Mouse (Mus musculus) limb, embryonic 11.5 days (tissue): ENCODE data around the gene Slc1a3. TPM values are rescaled to one million over a fixed set of nuclear protein-coding genes. Genes with fewer than 3 reads are reported as not detected.
"Not testable (repeated sequence)": the region's sequence is repeated elsewhere in the genome, so short reads cannot be mapped to it uniquely, and the experiment has no call there.

Source experiments
- ATAC-seq: fragments of 200-750 bp; cut with Nextera tagmentation; 2 replicates; pipeline ENCODE4 v1.8.0; 2017; ENCODE audit warnings: low read depth; ENCODE audit not compliant: insufficient number of reproducible peaks, low FRiP score, low TSS enrichment
- DNase-seq: peaks from one replicate; pipeline ENCODE4 v3.0.0-alpha.2; 2015; ENCODE audit warnings: low spot score
- H3K27ac ChIP-seq: fragments of 300-500 bp; sonication (generic); replicated peaks from 2 replicates; pipeline ENCODE4 v1.5.1; 2014; ENCODE audit warnings: low read depth, mild to moderate bottlenecking, low read length
- H3K27me3 ChIP-seq: fragments of 300-500 bp; sonication (generic); 2 replicates; pipeline ENCODE4 v1.6.1; 2014; ENCODE audit warnings: mild to moderate bottlenecking, low read length, mixed read lengths; ENCODE audit not compliant: control insufficient read depth, insufficient read depth
- H3K36me3 ChIP-seq: fragments of 300-500 bp; sonication (generic); 2 replicates; pipeline ENCODE4 v1.6.1; 2014; ENCODE audit warnings: mild to moderate bottlenecking, low read length, moderate library complexity, mixed read lengths; ENCODE audit not compliant: control insufficient read depth, insufficient read depth
- H3K4me1 ChIP-seq: fragments of 300-500 bp; sonication (generic); 2 replicates; pipeline ENCODE4 v1.6.1; 2014; ENCODE audit warnings: low read length, mixed read lengths; ENCODE audit not compliant: control insufficient read depth, insufficient read depth
- H3K4me2 ChIP-seq: fragments of 300-500 bp; sonication (generic); 2 replicates; pipeline ENCODE4 v1.6.1; 2014; ENCODE audit warnings: low read depth, mild to moderate bottlenecking, moderate library complexity; ENCODE audit not compliant: severe bottlenecking
- H3K4me3 ChIP-seq: fragments of 300-500 bp; sonication (generic); 2 replicates; pipeline ENCODE4 v1.5.1; 2014; ENCODE audit warnings: low read depth, low read length
- H3K9ac ChIP-seq: fragments of 300-500 bp; sonication (generic); 2 replicates; pipeline ENCODE4 v1.6.1; 2014; ENCODE audit warnings: mild to moderate bottlenecking, low read length
- H3K9me3 ChIP-seq: fragments of 300-500 bp; sonication (generic); 2 replicates; pipeline ENCODE4 v1.6.1; 2016; ENCODE audit warnings: low read length; ENCODE audit not compliant: control insufficient read depth
- WGBS: fragments of 180-500 bp; shearing (Covaris S2); extraction: QIAGEN DNeasy Blood & Tissue Kit; methylation state at CpG from one replicate; pipeline ENCODE4 v1.1.7; 2014; 5-methylcytosine and 5-hydroxymethylcytosine counted together
- polyA plus RNA-seq: library from polyadenylated mRNA; unstranded; fragments of >200 nt; fragmentation: Nextera tagmentation; extraction: Ambion mirVana; gene quantifications from 2 replicates; pipeline ENCODE4 v1.2.1, GENCODE M21; 2014

Gene Slc1a3
- polyA plus RNA-seq, 1 experiment from 2014 or later: 24.9 TPM

DNA sequence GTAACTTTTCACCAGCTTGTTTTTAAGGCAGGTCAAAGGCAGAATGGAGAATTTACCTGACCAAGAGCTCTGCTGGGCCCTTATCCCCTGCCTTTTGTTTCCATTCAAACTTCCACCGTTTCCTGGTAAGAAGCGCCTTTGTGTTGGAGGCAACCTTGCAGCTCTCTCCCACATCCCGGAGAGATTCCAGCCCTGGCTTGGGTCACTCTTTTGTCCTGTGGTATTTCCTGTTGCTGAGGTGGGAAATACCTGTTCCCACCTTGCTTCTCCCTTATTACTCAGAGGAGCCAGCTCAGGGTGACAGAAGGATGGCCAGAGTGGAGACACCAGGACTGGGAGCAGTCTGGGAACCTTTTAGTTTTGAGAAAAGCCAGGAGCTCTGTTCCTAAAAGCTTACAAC lies 12.6 kb downstream of the Slc1a3 start:
- no peaks in the 10 kb centered on the region for H3K36me3 ChIP-seq
- no peak overlapping the region for H3K4me2 ChIP-seq
- no peak for DNase-seq
- no peaks in the 10 kb centered on the region for H3K4me1 ChIP-seq
- H3K9ac ChIP-seq: no peak overlapping the region
- H3K9me3 ChIP-seq: no peaks in the 10 kb centered on the region
- no peak for ATAC-seq
- H3K27me3 ChIP-seq: no peaks in the 10 kb centered on the region
- H3K27ac ChIP-seq: no peak overlapping the region
- WGBS: 60% methylated on average over 3 of the region's 3 CpGs
- no peak overlapping the region for H3K4me3 ChIP-seq

DNA sequence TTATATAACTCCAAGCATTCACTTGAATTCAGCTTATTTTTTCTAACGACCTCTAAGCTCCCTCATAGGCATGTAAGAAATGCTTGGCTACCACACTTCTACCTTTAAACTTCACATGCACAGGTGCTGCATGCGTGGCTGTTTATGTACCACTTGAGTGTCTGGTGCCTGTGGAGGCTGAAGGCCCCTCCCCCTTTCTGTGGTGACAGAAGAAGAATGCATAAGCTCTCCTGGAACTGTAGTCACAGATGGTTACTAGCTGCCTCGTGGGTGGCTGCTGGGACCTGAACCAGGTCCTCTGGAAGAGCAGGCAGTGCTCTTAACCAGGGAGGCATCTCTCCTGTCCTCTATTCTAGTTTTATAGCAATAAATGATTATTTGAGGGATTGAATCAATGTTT lies 13.1 kb downstream of the Slc1a3 start:
- Histone ChIP-seq H3K4me2 (no peak overlapping the region), H3K27ac (no peak overlapping the region), H3K9ac (no peak overlapping the region), H3K36me3 (no peaks in the 10 kb centered on the region), H3K4me3 (no peak overlapping the region), H3K4me1 (no peaks in the 10 kb centered on the region), H3K9me3 (no peaks in the 10 kb centered on the region), H3K27me3 (no peaks in the 10 kb centered on the region)
- 58% methylated on average over 3 of the region's 3 CpGs for WGBS
- ATAC-seq: no peak
- DNase-seq: no peak

DNA sequence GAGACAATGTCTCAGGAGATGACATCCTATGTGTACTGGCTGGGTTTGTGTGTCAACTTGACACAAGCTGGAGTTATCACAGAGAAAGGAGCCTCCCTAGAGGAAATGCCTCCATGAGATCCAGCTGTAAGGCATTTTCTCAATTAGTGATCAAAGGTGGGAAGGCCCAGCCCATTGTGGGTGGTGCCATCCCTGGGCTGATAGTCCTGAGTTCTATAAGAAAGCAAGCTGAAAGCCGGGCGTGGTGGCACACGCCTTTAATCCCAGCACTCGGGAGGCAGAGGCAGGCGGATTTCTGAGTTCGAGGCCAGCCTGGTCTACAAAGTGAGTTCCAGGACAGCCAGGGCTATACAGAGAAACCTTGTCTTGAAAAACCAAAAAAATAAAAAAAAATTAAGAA lies 20.4 kb downstream of the Slc1a3 start:
- H3K27ac ChIP-seq, DNase-seq, H3K4me1 ChIP-seq, H3K36me3 ChIP-seq, H3K9me3 ChIP-seq, H3K4me3 ChIP-seq, ATAC-seq, H3K4me2 ChIP-seq, H3K27me3 ChIP-seq, H3K9ac ChIP-seq: not testable (repeated sequence)
- 78% methylated on average over 6 of the region's 6 CpGs for WGBS

DNA sequence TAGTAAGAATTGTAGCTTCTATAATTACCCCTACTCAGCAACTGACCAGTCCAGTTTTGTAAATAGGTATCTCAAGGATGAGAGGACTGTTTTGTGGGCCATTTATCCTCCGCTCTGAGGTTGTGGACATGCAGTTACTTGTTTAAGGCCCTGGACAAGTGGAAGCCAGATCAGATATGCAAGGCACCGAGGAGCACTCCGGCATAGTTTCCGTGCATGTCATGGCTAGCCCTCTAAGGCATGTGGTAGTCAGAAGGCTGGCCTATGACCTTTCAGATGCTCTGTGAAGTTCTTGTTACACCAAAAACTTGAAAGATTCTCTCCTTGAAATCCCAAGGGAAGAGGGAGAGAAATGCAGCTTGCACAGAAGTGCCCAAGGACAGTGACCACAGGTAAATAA lies 23.7 kb downstream of the Slc1a3 start:
- ATAC-seq: no peak
- H3K27ac ChIP-seq: no peak overlapping the region

DNA sequence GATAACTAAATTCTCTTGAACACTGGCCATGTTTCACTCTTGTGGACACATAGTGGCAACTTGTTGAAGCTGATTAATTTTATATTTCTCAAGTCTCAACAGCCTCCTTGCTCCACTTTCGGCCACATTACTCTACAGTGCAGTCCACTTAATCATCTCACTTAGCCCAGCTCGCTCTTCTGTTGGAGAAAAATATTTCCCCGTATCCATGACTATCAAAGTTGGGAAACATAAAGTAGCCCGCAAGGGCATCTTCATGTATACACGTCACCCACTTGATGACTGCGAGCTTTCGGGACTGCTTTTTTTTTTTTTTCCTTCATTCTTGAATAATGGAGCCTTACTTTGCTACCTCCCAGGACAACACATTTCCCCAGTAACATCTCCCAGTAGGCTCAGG lies 25.1 kb downstream of the Slc1a3 start:
- Histone ChIP-seq H3K4me2 (no peak overlapping the region), H3K4me3 (no peak overlapping the region), H3K27me3 (no peaks in the 10 kb centered on the region), H3K9me3 (no peaks in the 10 kb centered on the region), H3K36me3 (no peaks in the 10 kb centered on the region; the same call in 1 of the 2 replicates), H3K4me1 (no peaks in the 10 kb centered on the region), H3K9ac (no peak overlapping the region), H3K27ac (no peak overlapping the region)
- no peak for ATAC-seq
- WGBS: 87% methylated on average over 7 of the region's 7 CpGs
- DNase-seq: no peak

More for the DNA sequence above, 23.7 kb downstream of the Slc1a3 start:
- H3K4me1 ChIP-seq: no peaks in the 10 kb centered on the region
- H3K9me3 ChIP-seq: no peaks in the 10 kb centered on the region
- 92% methylated on average over 4 of the region's 4 CpGs for WGBS
- H3K9ac ChIP-seq: no peak overlapping the region
- no peaks in the 10 kb centered on the region for H3K36me3 ChIP-seq
- no peak overlapping the region for H3K4me2 ChIP-seq
- H3K4me3 ChIP-seq: no peak overlapping the region
- no peaks in the 10 kb centered on the region for H3K27me3 ChIP-seq
- no peak for DNase-seq

DNA sequence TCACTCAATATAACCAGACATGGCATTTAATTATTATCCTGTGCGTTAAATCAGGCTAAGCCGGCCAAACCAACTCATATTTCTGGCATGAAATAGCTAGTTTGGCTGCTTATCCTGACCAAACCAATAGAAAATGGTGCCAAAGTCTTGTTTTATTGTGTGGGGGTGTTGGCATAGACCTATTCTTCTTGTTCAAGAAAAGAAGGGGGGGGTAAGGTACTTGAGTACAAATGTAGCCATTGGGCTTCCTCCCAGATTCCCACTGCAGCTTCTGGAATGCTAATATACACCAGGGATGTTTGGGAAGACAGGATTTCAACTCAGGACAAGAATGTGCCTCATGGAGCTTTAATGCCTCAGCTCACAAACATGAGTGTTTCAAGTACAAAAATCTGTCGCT lies 26.3 kb downstream of the Slc1a3 start:
- no peak overlapping the region for H3K4me3 ChIP-seq
- no peaks in the 10 kb centered on the region; the same call in 1 of the 2 replicates for H3K36me3 ChIP-seq
- no peak for DNase-seq
- no peak for ATAC-seq
- H3K4me1 ChIP-seq: no peaks in the 10 kb centered on the region
- H3K4me2 ChIP-seq: no peak overlapping the region
- no peak overlapping the region for H3K9ac ChIP-seq
- no peaks in the 10 kb centered on the region for H3K9me3 ChIP-seq
- no peaks in the 10 kb centered on the region for H3K27me3 ChIP-seq
- no peak overlapping the region for H3K27ac ChIP-seq
- 95% methylated on average over 3 of the region's 3 CpGs for WGBS

DNA sequence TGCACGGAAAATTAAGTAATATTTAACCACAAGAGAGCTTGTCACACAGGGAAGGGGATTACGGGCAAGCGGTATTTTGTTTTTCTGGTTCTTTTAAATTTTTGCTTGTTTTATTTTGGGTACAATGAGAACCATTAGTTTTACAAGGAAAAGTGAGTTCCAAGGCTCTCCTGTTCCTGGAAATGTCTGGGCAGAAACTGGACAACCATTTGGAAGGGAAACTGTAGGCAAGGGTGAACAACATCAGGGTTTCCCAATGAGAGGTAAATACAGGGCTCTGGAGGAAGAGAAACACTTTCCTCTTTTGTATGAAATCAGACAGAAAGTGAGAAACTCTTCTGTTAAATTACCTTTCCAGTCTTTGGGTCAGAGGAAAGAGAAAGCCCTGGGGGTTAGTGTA lies 27.7 kb downstream of the Slc1a3 start:
- H3K9ac ChIP-seq: no peak overlapping the region
- DNase-seq: no peak
- H3K27me3 ChIP-seq: no peaks in the 10 kb centered on the region
- WGBS: 96% methylated on average over 3 of the region's 3 CpGs
- no peak for ATAC-seq
- H3K4me1 ChIP-seq: no peaks in the 10 kb centered on the region
- H3K27ac ChIP-seq: no peak overlapping the region
- H3K4me2 ChIP-seq: no peak overlapping the region
- H3K9me3 ChIP-seq: no peaks in the 10 kb centered on the region
- no peaks in the 10 kb centered on the region; the same call in 1 of the 2 replicates for H3K36me3 ChIP-seq
- H3K4me3 ChIP-seq: no peak overlapping the region

DNA sequence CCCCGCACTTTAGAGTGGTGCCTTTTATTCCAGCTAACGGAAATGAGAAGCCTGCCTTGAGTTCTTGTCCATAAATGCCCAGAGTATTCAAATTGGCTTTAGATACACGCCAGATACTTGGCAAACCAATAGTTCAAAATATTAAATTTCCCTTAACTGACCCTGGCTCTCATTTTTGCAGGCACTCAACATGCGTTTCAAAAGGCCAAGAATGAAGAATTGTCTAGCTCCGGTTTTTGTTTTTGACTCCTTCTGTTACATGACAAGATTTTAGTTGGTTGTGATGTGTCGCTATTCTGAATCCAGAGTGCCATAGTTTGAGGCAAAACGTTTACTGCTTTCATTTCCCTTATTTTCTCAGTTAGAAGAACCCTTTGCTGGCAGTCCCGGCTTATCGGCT lies 28.1 kb downstream of the Slc1a3 start:
- no peaks in the 10 kb centered on the region; the same call in 1 of the 2 replicates for H3K36me3 ChIP-seq
- no peaks in the 10 kb centered on the region for H3K27me3 ChIP-seq
- ATAC-seq: no peak
- 92% methylated on average over 9 of the region's 9 CpGs for WGBS
- DNase-seq: no peak
- no peak overlapping the region for H3K27ac ChIP-seq
- no peak overlapping the region for H3K9ac ChIP-seq
- H3K4me2 ChIP-seq: no peak overlapping the region
- no peak overlapping the region for H3K4me3 ChIP-seq
- no peaks in the 10 kb centered on the region for H3K9me3 ChIP-seq
- H3K4me1 ChIP-seq: no peaks in the 10 kb centered on the region

DNA sequence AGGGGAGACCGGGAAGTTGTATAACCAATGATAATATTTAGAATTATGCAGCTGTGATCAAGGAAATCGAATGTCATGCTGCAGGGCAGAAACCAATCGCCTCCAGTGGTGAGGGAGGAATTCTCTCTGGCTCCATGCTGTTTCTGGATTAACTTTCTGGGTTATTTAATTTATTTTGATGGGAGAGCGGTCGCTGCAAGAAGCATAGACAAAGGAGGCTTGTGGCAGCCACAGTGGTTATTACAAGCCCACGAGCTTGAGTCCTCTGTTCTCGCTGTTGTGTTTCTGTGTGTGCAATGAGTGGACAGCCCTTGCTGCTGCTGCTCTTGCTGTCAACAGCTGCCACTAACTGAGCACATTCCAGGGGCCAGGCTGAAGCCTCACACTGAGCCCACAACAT lies 28.6 kb downstream of the Slc1a3 start:
- no peaks in the 10 kb centered on the region for H3K27me3 ChIP-seq
- no peak overlapping the region for H3K4me2 ChIP-seq
- ATAC-seq (no peak), DNase-seq (no peak)
- 86% methylated on average over 7 of the region's 7 CpGs for WGBS
- H3K9ac ChIP-seq: no peak overlapping the region
- no peaks in the 10 kb centered on the region for H3K4me1 ChIP-seq
- no peaks in the 10 kb centered on the region; the same call in 1 of the 2 replicates for H3K36me3 ChIP-seq
- H3K27ac ChIP-seq: no peak overlapping the region
- H3K4me3 ChIP-seq: no peak overlapping the region
- no peaks in the 10 kb centered on the region for H3K9me3 ChIP-seq
